Mouse (Mus musculus): ENCODE data around the gene Slc4a10.

Gene Slc4a10

DNA sequence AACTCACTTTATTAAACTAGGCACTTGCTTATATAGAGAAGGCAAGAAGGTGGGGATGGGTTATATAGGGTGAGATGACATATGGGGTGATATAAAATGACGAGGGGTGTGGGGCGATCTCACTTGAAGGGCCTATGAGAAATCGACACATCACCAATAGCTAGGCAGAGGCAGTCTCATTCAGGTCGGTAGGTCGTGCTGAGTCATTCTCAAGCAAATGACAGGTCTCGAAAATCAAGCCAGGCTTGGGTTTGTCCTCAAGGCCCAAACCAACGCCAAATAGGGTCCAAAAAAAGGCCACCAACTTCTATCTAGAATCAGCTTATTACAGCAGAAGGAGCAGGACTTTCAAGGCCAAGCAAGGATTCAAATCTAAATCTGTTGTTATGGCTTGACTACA is 233.5 kb downstream of the Slc4a10 start:
- no peak for DNase-seq (ENCODE audit: low spot score)

DNA sequence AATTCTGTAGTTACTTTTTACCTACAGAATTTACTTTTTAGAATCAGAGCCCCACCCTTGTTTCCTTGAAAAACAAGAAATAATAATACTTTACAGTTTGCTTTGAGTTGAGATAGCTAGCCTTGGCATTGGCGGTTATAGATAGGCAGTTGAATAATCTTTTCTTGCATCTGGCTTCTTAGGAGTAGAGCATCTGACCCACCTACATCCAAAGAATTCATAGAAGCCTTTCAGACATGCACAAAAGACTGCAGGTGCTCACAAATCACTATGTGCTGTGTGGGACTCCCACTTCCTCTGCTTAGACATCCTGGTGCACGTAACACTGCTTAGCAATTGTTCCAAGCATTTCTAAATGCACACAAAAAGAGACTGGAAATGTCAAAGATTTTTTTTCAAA is 238.8 kb downstream of the Slc4a10 start:
- DNase-seq (ENCODE audit: low spot score): no peak

DNA sequence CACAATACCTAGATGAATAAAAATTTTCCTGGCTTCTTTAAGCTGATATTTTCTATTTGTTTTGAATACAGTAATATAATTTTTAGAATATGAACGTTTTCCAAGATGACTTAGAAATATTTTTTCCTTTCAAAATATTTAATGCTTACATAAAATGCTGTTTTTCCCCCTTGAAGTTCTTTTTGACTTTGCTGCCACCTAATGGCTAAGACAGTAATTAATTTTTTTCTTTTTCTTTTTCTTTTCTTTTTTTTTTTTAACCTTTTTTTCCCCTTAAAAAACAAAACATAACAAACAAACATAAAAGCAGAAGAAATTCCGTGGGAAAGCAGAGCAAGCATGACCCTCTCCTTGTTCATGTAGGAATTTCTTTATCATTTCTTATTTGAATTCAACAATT is 239.6 kb downstream of the Slc4a10 start:
- DNase-seq (ENCODE audit: low spot score): no peak

DNA sequence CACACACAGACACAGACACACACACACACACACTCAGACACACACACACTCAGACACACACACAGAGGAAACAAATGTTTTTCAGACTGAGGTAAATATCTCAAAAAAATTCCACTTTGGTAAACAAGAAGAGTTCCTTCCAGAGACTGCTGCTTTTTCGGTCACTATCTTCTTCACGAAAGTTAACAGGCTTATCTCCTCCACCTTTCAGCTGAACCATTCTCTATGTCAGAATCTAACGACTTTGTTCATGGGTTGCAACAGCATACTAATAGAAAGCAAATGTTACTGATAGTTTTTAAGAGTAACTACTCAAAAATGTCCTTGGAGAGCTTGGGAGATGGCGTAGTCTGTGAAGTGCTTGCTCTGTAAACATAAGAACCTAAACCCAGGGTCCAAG is 241.3 kb downstream of the Slc4a10 start:
- no peak for DNase-seq (ENCODE audit: low spot score)

DNA sequence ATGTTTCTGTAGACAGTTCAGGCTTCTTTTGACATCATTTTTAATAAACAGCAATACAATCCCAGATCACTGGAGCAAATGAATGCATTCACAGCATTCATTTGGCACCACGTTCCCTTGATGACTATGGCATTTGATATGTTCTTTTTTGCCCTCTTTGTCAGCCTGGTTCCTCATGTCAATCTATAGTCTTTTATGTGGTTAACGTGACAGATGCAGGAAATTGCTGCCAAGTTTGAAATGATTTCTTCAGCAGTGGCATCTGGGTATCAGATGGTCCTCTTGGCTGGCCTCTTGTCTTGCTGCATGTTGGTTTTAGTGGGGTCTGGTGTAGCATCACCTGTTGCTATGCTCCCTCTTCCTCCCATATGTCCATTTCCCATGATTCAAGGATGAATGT is 247.6 kb downstream of the Slc4a10 start:
- DNase-seq (ENCODE audit: low spot score): no peak

DNA sequence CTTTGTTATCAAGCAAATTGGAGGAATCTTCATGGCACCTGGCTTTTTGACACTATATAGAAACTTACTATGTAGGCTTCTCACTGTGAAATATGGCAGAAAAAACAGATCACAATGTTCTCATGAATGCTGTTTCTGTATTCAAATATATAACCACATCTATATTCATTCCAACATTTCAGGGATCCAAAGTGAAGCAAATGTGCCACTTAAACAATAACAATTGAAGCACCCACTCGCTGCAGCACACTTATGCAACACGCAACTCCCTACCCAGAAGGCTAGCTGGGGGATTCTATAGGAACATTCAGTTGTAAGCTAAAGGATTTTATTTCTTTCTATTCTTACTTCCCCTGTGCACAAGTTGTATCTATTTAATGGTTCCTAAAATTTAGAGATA is 255.5 kb downstream of the Slc4a10 start:
- no peak for DNase-seq (ENCODE audit: low spot score)

DNA sequence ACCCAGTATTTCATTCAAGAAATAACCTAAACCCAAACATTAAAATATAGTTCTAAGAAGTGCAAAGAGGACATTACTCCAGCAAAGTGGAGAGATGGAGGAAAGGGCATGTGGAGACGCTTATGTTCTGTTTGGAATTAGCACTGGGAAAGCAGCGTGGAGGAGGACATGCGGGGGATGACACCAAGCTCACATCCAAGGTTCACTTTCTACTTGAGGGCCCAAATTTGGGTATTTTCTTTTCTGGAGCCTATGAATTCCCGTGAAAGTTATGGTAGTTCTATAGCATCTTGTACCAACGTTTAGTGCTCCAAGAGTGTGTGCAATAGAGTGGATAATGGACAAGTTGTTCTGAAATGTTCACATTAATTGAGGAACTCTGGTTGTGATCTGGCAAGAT is 260.7 kb downstream of the Slc4a10 start:
- no peak for DNase-seq (ENCODE audit: low spot score)

DNA sequence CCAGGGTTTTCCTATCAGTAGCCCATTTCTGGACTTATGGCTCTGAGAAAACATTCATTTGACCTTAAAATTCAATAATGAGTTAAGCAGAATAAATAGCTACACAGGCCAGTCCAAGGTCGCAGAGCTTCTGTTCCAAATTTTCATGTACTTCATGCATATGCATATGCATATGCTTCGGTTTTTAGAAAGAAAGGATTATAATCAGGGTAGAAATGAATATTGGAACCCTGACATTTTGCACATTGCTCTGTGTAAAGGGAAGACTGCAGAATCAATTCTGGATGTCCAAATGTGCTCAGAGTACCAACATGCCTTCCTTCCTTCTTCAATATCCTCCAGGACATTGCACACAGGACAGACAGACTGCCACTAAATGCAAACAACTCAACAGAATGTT is 261.2 kb downstream of the Slc4a10 start:
- no peak for DNase-seq (ENCODE audit: low spot score)

DNA sequence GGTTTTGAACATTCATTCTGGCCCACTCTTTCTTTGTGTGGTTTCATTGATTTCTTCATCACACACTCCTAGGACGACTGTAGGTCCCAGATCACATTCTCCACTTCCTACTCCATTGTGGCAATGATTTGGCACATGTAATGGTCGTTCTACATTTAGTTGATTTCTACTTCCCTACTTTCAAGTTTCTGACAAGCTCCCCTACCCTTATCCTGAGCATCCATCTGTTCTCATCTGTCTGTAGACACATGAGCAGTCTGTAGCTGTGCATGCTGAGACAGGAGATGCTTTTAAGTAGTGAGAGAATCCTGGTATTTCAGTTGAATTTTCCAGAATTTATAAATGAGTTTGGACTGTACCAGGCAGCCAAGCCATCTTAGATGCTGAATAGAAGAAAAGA is 270.7 kb downstream of the Slc4a10 start:
- DNase-seq (ENCODE audit: low spot score): no peak

DNA sequence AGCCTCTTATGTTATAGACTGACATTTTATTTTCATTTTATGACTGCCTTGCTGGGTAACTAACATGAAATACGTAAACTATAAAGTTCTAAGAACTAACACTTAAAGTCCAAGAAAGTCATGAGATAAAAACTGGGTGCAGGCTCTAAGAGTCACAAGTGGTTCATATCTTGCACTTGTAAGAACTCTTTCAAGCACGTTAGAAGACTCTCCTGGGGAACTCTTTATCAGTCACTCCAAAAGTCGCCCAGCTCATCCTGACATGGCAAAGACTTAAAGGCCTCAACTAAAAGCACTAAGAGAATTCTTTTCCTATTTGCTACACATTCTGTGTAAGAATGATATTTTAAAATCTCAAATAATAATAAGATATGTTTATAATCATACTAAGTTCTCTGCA is 273.2 kb downstream of the Slc4a10 start:
- no peak for DNase-seq (ENCODE audit: low spot score)

DNA sequence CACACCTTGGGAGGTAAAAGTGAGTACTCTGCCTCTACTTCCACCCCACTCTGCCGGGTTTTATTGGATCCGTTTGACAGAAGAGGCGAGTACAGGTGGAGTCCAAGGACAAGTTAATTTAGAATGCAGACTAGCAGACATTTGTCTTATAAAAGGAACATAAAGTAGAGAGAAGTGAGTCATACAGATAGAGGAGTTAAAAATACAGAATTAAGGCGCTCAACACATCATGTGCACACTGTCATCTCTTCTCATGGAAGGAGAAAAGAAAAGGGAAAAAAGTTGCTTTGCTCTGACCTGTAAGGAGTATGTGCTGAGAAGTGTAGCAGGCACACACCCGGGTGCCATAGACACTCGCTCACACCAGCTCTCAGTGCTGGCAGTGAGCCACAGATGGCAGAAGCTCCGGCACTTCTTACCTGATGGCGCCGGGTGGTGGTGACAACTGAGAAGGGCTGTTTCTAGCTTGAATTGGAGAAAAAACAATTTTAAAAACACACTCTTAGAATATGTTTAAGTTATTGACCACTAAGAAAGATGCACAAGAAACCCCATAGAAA is 276.9 kb downstream of the Slc4a10 start:
- DNase-seq (ENCODE audit: low spot score): no peak

DNA sequence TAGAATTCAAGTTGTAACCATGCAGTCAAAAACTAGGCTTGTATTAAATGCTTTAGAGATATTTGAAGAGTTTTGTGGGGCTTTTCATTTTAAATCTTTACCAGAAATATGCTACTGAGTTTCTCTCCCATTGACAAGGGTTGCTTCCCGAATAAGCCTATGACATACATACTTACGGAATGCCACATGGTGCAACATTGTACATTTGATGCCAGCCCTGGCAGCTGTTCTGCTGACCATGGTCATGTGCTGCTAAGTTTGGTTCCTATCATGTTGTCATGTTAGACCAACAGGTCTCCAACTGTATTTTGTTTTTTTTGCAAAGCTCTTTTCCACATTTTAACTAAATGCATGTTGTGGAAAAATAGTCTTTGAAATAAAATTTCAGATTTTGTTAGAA is 279.1 kb downstream of the Slc4a10 start:
- DNase-seq (ENCODE audit: low spot score): no peak

DNA sequence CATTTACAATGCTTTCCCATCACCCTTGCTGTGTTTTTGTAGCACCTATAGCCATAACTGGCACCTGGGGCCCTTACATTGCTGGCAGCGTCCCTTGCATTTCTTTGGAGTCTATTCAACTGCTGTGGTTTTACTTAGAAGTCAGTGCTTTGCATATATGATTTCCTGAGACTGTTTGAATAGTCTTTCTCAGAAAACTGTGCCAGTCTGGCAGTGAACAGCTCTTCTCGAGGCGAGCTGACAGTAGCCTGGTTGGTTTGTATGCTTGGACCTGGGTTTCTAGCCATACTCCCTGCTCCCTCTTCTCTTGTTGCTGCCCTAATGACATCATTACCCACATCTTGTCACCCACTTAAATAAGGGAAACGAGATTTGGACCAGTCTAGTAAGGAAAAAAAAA is 285.7 kb downstream of the Slc4a10 start:
- no peak for DNase-seq (ENCODE audit: low spot score)

DNA sequence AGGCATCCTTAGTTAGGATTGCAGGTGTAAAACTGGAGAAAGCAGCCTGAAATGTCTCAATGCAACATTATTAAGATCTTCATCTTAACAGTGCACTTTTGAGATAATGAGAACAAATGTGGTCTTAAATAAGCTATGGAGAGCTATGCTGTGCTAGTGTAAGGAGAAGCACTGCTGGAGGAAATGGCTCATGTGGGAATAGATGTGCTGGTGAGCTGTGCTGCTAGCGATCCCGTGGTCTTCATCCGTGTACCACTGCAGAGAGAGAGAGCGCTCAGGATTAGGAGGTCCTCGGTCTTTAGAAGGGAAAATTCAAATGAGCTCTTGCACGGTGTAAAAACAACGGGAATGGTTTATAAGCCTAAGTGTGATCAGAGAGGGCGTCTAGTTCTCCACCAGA is 286.2 kb downstream of the Slc4a10 start:
- DNase-seq (ENCODE audit: low spot score): no peak

DNA sequence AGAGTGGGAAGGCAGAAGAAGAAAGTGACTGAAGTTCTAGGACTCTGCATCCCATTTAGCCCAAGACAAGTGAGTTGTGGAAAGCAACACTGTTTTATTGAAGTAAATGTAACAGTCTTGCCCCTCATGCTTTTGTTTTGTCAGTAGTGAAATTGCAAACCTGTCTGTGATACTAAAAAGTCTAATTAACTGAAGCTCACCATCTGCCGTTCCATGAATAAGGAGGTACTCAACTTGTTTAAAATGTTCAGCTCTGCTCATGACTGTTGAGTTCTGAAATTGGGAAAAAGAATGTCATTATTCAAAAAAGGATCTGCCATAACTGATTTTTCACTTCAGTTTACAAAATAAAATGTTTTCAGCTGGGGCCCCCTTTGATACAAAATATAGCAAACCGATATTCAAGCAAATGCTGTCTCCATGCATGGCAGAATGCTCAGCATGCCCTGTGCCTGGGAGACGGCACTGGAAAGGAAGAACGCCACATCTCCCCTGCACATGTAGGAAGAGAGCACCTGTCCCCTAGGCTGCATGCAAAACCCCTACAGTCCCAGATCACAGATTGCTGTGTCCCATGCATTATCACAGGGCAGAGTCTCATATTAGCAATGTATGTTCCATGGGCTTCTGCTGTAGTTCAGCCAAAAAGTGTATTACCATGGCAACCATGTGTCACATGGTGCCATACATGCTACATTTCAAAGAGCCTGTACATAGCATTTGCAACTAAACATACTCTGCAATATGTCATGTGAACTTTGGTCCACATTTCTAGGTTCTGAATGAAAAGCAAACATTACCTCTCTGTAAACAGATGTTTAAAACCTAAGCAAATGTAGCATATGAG is 288.4 kb downstream of the Slc4a10 start:
- no peak for DNase-seq (ENCODE audit: low spot score)

DNA sequence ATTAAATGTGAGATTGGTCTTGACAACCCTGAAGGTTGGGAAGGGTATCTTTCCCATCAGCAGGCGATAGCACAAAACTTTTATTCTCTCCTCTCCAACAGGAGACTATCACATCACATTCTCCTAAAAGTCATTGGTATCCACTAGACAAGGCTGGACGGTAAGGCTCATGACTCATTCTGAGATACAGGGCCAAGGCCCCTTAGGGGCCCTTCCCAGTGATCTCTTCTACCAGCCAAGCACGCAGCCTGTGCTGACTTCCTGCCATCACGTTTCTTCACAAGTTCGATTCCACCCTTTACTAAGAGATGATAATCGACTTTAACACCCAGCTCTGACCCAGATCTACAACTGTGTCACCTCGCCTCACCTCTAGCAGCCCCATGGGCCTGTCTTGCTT is 290.8 kb downstream of the Slc4a10 start:
- no peak for DNase-seq (ENCODE audit: low spot score)

DNA sequence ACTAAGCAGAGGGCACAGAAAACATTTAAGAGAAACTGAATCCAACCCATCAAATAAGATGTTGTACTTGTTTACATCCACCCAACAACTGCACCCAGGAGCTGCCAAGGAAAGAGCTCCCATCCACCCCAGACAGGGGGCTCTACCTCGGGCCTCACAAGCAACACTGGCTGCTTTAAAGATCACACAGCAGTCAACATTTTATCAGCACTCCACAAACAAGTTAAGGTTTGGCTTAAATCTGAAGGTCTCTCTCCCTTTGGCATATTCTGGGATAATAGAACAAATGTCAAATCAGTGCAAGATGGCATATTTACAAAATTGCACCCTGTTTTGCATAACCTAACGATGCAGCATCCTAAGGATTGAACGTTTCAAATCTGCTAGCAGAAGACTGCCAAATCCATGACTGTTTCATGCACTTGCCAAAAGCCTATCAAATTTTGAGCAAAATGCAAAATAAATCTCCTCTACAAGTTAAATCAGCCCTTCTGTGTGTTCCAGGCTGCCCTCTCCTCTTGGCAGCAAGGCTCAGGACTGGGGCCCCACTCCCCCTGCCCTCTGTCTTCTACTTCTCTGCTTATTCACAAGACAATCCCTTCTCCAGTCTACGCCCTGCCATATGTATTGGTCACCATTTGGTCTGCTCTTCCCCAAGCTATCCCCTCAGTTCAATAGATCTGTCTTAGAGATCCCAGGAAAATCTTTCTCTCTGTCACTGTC is 293.1 kb downstream of the Slc4a10 start:
- no peak for DNase-seq (ENCODE audit: low spot score)

DNA sequence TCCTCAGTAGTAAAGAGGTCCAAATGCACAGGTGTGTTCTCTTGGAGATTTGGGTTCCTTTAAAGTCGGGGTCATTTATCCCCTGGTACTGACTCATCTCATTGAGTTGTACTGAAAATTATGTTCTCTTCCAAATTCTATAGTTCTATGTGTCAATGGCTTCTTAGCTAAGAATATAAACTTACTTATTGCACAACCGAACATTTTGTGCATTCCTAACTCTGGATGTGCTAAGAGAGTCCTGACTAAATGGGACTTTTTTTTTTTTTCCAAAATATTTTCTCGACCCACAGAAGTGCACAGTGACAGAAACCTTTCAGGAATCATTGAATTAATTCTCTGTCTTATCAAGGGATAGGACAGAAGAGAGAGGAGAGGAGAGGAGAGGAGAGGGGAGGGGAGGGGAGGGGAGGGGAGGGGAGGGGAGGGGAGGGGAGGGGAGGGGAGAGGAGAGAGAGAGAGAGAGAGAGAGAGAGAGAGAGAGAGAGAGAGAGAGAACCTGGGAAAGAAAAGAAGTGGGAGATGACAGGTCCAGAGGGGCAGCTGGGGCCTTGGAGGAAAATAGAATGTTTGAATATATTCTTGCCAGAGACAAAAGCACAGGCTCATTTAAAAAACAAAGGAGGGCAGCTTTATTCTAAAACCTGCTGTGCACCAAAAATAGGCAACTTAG is 294.9 kb downstream of the Slc4a10 start:
- no peak for DNase-seq (ENCODE audit: low spot score)

DNA sequence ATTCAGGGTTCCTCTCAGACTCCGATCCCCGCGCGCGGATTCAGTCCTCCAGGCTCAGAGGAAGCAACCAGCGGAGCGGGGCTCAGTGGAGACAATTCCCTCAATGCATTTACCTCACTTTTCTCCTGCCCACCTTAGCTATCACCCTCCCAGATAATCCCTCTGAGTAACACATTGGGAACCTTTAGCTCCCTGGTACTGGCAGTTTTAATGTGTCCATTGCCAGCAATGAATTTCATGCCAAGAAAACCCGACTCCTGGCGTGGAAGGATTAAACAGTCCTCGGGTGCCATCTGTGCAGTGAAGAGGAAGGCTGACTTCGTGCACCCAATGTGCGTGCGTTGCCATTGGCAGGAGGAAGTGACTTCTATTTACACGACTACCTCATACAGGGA is 295.5 kb downstream of the Slc4a10 start:
- DNase-seq (ENCODE audit: low spot score): no peak

DNA sequence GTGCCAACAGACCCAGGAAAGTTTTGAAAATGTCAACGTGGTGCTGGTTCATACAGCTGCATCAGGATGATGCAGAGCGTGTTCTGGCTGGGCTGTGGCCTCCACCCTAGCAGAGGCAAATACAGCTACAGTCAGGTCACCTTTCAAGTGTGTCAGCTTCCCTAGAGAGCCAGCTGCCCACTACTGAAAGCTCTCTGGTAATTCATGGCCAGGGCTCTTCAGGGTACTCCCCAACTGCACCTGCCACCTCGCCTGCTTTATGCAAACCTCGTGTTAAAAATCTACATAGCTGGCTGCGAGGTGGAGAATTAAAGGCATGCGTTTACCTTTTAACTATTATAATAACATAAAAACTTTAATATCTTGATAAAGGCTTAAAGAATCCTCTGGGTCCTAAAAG is 298.1 kb downstream of the Slc4a10 start:
- no peak for DNase-seq (ENCODE audit: low spot score)

DNA sequence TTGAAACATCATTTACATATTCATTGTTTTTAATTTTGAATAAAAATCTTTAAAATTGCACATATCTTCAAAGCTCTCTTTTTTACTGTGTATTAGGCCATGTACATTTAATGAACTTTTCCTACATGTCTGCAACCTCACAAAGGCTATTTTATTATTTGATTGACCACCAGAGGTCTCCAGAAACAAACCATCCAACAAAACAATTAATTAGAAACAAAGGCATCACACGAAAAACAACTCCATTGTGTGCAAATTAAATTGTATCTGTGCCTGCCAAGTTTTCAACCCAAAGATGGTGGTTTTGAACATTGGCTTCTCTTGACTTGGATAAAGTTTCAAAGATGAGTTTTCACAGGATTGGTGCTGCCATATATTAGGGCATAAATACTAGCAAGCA is 300.5 kb downstream of the Slc4a10 start:
- DNase-seq (ENCODE audit: low spot score): no peak

DNA sequence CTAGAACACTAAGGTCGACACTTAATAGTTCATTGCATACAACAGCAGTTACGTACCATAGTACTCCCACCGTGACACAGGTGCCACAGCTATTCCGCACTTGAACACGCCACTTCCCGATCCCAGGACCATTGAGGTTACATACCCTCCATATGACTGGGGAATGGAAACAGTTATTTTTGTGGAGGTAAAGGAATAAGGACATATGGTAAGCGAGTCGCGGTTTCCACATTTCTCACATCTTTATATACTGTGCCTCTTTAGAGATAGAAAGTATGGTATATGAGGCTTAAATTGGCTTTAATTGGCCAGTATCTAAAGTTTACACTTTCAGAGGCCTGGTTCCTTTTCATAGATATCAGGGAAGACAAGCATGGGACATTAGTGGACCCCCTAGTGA is 301.5 kb downstream of the Slc4a10 start:
- no peak for DNase-seq (ENCODE audit: low spot score)

DNA sequence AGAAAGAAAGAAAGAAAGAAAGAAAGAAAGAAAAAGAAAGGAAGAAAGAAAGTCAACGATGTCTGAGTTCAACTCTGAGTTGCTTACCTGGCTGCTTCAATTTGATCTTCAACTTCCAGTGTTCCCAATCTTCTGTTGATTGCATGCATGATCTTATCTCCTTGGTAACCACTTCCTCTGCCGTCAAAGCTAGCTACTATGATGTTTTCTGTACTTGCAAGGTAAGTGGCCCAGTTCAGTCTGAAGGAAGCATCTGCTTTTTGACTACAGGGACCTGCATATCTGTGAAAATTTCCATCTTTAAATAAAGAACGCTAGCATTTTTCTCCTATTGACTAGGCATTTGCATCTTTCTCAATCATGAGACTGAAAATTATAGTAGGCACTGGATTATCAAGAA is 305.8 kb downstream of the Slc4a10 start:
- DNase-seq (ENCODE audit: low spot score): no peak
